26 mouse cellular contexts compared by ENCODE assay signal in genomic region chr11:121442076-121442475, GRCm38 (mm10).
"Had no signal": no experiment of that assay in that cellular context is flagged by ENCODE, and none has a peak within 500 bp of the region (broad histone marks: within the 10 kb centered on the region; RNA-seq: fewer than 3 reads in every experiment).

No protein-coding gene starts in this region.

- H3K4me2 ChIP-seq: heart, embryonic 12.5 days; hindbrain, embryonic 12.5 days; hindbrain, embryonic 14.5 days; intestine, embryonic 15.5 days; limb, embryonic 12.5 days; liver, embryonic 12.5 days had no signal

- H3K4me3 ChIP-seq: gastrocnemius, adult 2 months; heart, embryonic 10.5 days; heart, embryonic 12.5 days; hindbrain, embryonic 10.5 days; hindbrain, embryonic 12.5 days; intestine, embryonic 15.5 days; layer of hippocampus, adult 2 months; left cerebral cortex, adult 2 months; limb, embryonic 10.5 days; limb, embryonic 12.5 days; liver, embryonic 12.5 days had no signal

- ATAC-seq: hindbrain, embryonic 16.5 days; inflammation-experienced regulatory T-cells, adult 6 months; intestine, embryonic 15.5 days; intestine, postnatal 0 days; liver, embryonic 12.5 days had no signal

- DNase-seq: gastrocnemius, adult 2 months; gastrocnemius, postnatal 10 days; gastrocnemius, postnatal 25 days; heart, adult 18-20 months; heart, postnatal 10 days; heart, postnatal 4 days; kidney, adult 18-20 months; kidney, adult 8-10 months; kidney, postnatal 10 days; kidney, postnatal 25 days; kidney, postnatal 4 days; liver had no signal

- H3K36me3 ChIP-seq: heart, embryonic 10.5 days; heart, embryonic 12.5 days; hindbrain, embryonic 10.5 days; hindbrain, embryonic 12.5 days; intestine, embryonic 15.5 days; limb, embryonic 10.5 days; limb, embryonic 12.5 days had no signal
